Mouse (Mus musculus) heart, embryonic 14.5 days (tissue): ENCODE results near the gene Baz2b. TPM values are rescaled to one million over a fixed set of nuclear protein-coding genes. Genes with fewer than 3 reads are reported as not detected.

Experiments
- ATAC-seq: fragments of 200-750 bp; cut with Nextera tagmentation; 2 replicates; pipeline ENCODE4 v1.8.0; 2017; ENCODE audit warnings: low read depth, moderate TSS enrichment; ENCODE audit not compliant: insufficient number of reproducible peaks, insufficient read depth, low FRiP score
- H3K27ac ChIP-seq, 2 experiments: fragments of 200-500 bp in 1 of 2; fragments of 300-500 bp in 1 of 2; sonication (generic) in 1 of 2; replicated peaks in 1 of 2; 2 replicates each; pipeline ENCODE4 v1.5.1; 2012 to 2014; ENCODE audit warnings: low read depth in 2 of 2, low read length in 2 of 2, control low read depth in 1 of 2, mild to moderate bottlenecking in 1 of 2, mixed read lengths in 1 of 2; ENCODE audit not compliant: control insufficient read depth in 1 of 2, insufficient read depth in 1 of 2
- H3K27me3 ChIP-seq: fragments of 300-500 bp; sonication (generic); 2 replicates; pipeline ENCODE4 v1.6.1; 2014; ENCODE audit warnings: mild to moderate bottlenecking, low read length, control low read depth; ENCODE audit not compliant: control insufficient read depth, insufficient read depth
- H3K36me3 ChIP-seq: fragments of 300-500 bp; sonication (generic); 2 replicates; pipeline ENCODE4 v1.6.1; 2014; ENCODE audit warnings: mild to moderate bottlenecking, control low read depth, low read length, mixed read lengths; ENCODE audit not compliant: control insufficient read depth, insufficient read depth
- H3K4me1 ChIP-seq, 2 experiments: fragments of 200-500 bp in 1 of 2; fragments of 300-500 bp in 1 of 2; sonication (generic) in 1 of 2; 2 replicates each; pipeline ENCODE4 v1.6.1; 2012 to 2014; ENCODE audit warnings: low read length in 2 of 2, control low read depth in 1 of 2, mixed read lengths in 1 of 2; ENCODE audit not compliant: control insufficient read depth in 2 of 2, insufficient read depth in 2 of 2
- H3K4me2 ChIP-seq: fragments of 300-500 bp; sonication (generic); 2 replicates; pipeline ENCODE4 v1.6.1; 2014; ENCODE audit warnings: mild to moderate bottlenecking, low read length
- H3K4me3 ChIP-seq, 2 experiments: fragments of 200-500 bp in 1 of 2; fragments of 300-500 bp in 1 of 2; sonication (generic) in 1 of 2; 2 replicates each; pipeline ENCODE4 v1.5.1; 2012 to 2014; ENCODE audit warnings: low read length in 2 of 2, mild to moderate bottlenecking in 2 of 2, control low read depth in 1 of 2, low read depth in 1 of 2, moderate library complexity in 1 of 2; ENCODE audit not compliant: control insufficient read depth in 1 of 2, insufficient read depth in 1 of 2
- H3K9ac ChIP-seq: fragments of 300-500 bp; sonication (generic); 2 replicates; pipeline ENCODE4 v1.6.1; 2014; ENCODE audit warnings: mild to moderate bottlenecking, low read length
- H3K9me3 ChIP-seq: fragments of 300-500 bp; sonication (generic); 2 replicates; pipeline ENCODE4 v1.6.1; 2016; ENCODE audit warnings: low read length, control low read depth; ENCODE audit not compliant: control insufficient read depth
- WGBS: fragments of 180-500 bp; shearing (Covaris S2); extraction: QIAGEN DNeasy Blood & Tissue Kit; methylation state at CpG from one replicate; pipeline ENCODE4 v1.1.7; 2014; 5-methylcytosine and 5-hydroxymethylcytosine counted together
- polyA plus RNA-seq: library from polyadenylated mRNA; unstranded; fragments of >200 nt; fragmentation: Nextera tagmentation; extraction: Ambion mirVana; gene quantifications from 2 replicates; pipeline ENCODE4 v1.2.1, GENCODE M21; 2014

The Baz2b gene
- polyA plus RNA-seq, 1 experiment from 2014 or later = 54.5 TPM

- Histone ChIP-seq H3K27ac (peak overlapping the region; percentile 40 to 43; a peak in 1 of 4 replicates), H3K4me3 (no peak overlapping the region), H3K4me1 (peaks cover 15 to 30% of the 10 kb centered on the region in 2 experiments), H3K9ac (no peak overlapping the region), H3K4me2 (no peak overlapping the region), H3K9me3 (no peaks in the 10 kb centered on the region), H3K27me3 (no peaks in the 10 kb centered on the region), H3K36me3 (peaks cover 38% of the 10 kb centered on the region)
- 44% methylated on average over 5 of the region's 5 CpGs for WGBS
- ATAC-seq = no peak
Measured at GRCm38 (mm10) chr2:59963011-59963410, 246.6 kb downstream of the Baz2b start.

DNA sequence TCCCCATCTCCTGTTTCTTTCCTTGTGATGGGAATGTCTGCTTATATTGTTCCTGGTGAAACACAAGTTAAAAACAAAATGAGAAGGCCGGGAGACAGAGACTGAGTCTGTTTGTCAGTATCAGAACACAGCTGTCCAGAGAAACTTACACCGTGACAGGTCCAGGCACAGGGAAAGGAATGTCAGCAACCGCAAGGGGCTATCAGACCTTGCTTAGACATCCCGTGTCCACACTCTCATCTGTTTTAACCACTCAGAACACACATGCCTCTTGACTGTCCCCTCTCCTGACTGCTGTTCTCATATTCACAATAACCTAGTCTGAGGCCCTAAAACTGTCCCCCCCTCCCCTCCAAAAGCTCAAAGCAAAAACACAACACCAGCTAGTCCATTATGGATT, 247.1 kb downstream of the Baz2b start:
- ATAC-seq = no peak
- WGBS = 36% methylated on average over 4 of the region's 4 CpGs
- peaks cover 16 to 32% of the 10 kb centered on the region in 2 experiments for H3K4me1 ChIP-seq
- H3K27ac ChIP-seq = peak overlapping the region; percentile 40 to 43
- H3K36me3 ChIP-seq = peaks cover 38% of the 10 kb centered on the region
- no peak overlapping the region for H3K9ac ChIP-seq
- no peaks in the 10 kb centered on the region for H3K9me3 ChIP-seq
- no peak overlapping the region for H3K4me3 ChIP-seq
- H3K4me2 ChIP-seq = no peak overlapping the region
- H3K27me3 ChIP-seq = no peaks in the 10 kb centered on the region

DNA sequence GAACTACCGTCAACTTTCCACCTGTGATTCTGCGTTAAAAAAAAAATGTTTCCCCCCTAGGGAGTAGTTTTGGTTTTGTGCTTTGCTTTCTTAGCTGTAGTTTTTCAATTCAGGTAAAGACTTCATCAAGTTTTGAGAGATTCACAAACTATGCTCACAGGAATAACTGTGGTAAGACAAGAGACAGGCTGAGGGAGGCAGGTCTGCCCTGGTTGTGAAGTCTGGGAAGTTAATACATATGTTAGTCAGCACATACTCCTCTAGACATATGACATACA, 249.2 kb downstream of the Baz2b start:
- Histone ChIP-seq H3K9ac (no peak overlapping the region), H3K4me1 (peaks cover 16 to 32% of the 10 kb centered on the region in 2 experiments), H3K27ac (peak overlapping the region in 1 of 2 experiments; percentile 66; a peak in 2 of 4 replicates), H3K4me2 (no peak overlapping the region), H3K4me3 (no peak overlapping the region), H3K36me3 (peaks cover 32% of the 10 kb centered on the region), H3K9me3 (no peaks in the 10 kb centered on the region), H3K27me3 (no peaks in the 10 kb centered on the region)
- WGBS = 67% methylated on average over 2 of the region's 2 CpGs
- no peak for ATAC-seq

- ATAC-seq = peak; percentile 51
- Histone ChIP-seq H3K36me3 (peaks cover 29% of the 10 kb centered on the region), H3K27me3 (no peaks in the 10 kb centered on the region), H3K27ac (peak overlapping the region; percentile 26 to 66), H3K9ac (no peak overlapping the region), H3K4me3 (no peak overlapping the region), H3K9me3 (no peaks in the 10 kb centered on the region), H3K4me2 (0 out of 2 replicates have a peak overlapping the region, but pooled peaks have one; percentile 7), H3K4me1 (peaks cover 14 to 29% of the 10 kb centered on the region in 2 experiments)
- 41% methylated on average over 14 of the region's 14 CpGs for WGBS
Measured at GRCm38 (mm10) chr2:59959668-59960494, 249.8 kb downstream of the Baz2b start.

DNA sequence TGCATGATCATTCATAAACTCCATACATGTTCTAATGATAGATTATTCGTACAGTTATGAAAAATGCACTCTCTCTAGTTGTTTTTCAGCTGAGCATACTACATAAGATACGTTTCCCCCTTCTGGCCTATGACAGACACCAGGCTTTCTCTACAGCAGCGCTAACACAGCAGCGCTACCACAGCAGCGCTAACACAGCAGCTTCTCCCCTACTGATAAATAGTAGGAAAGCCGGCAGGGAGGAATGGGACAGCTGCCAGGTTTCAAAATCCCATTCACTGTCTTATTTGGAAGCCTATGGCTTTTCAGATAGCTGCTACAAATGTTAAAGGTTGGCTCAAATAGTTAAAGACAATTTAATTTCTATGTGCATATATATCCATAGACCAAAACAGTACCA, 251.1 kb downstream of the Baz2b start:
- peak overlapping the region; percentile 34 to 62; a peak in 3 of 4 replicates for H3K27ac ChIP-seq

GRCm38 (mm10) chr2:59955916-59956315, 253.7 kb downstream of the Baz2b start:
- Histone ChIP-seq H3K9me3 (no peaks in the 10 kb centered on the region), H3K27me3 (no peaks in the 10 kb centered on the region), H3K9ac (no peak overlapping the region), H3K4me1 (peaks cover 11 to 42% of the 10 kb centered on the region in 2 experiments), H3K27ac (no peak overlapping the region), H3K4me2 (no peak overlapping the region), H3K4me3 (no peak overlapping the region), H3K36me3 (peaks cover 31% of the 10 kb centered on the region)
- WGBS = 64% methylated on average over 7 of the region's 7 CpGs
- ATAC-seq = no peak

More for the DNA sequence above, 251.1 kb downstream of the Baz2b start:
- no peaks in the 10 kb centered on the region for H3K9me3 ChIP-seq
- 8% methylated on average over 6 of the region's 6 CpGs for WGBS
- H3K27me3 ChIP-seq = no peaks in the 10 kb centered on the region
- peaks cover 35% of the 10 kb centered on the region for H3K36me3 ChIP-seq
- H3K4me3 ChIP-seq = 0 out of 4 replicates have a peak overlapping the region, but pooled peaks of 1 of the 2 experiments have one; percentile 8
- H3K4me1 ChIP-seq = peaks cover 16 to 35% of the 10 kb centered on the region in 2 experiments
- ATAC-seq = peak; percentile 75
- H3K9ac ChIP-seq = peak overlapping the region; percentile 10; the same call in 1 of the 2 replicates
- peak overlapping the region; percentile 40 for H3K4me2 ChIP-seq

DNA sequence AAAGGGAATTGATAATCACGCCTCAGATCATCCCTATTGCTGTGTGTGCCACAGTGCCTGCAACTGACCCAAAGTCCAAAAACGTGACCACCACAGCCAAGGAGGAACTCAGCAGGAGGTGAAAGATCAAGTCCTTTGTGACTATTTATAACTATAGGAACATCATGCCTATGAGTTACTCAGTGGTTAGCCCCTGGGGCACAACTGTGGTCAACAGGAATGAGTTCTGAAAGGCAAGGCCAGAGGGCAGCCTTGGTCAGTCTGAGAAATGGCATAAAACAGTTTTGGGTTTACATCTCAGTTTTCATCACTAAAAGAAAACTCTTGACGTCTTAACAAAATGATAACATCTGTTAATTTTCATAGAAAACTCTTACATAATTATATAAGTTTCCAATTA, 254.8 kb downstream of the Baz2b start:
- no peak for ATAC-seq
- Histone ChIP-seq H3K27me3 (no peaks in the 10 kb centered on the region), H3K4me2 (no peak overlapping the region), H3K9ac (no peak overlapping the region), H3K9me3 (no peaks in the 10 kb centered on the region), H3K4me3 (no peak overlapping the region), H3K4me1 (peaks cover 7 to 37% of the 10 kb centered on the region in 2 experiments), H3K36me3 (peaks cover 35% of the 10 kb centered on the region), H3K27ac (0 out of 4 replicates have a peak overlapping the region, but pooled peaks of 1 of the 2 experiments have one; percentile 19)
- WGBS = 41% methylated on average over 3 of the region's 3 CpGs
